Mouse (Mus musculus) midbrain, embryonic 12.5 days (tissue): ENCODE measurements around the gene Tmc6. TPM values are rescaled to one million over a fixed set of nuclear protein-coding genes. Genes with fewer than 3 reads are reported as not detected.

ENCODE experiments used
- ATAC-seq: fragments of 200-750 bp; cut with Nextera tagmentation; 2 replicates; pipeline ENCODE4 v1.8.0; 2017; ENCODE audit warnings: low read depth, moderate TSS enrichment, moderate library complexity; ENCODE audit not compliant: low FRiP score
- H3K27ac ChIP-seq: fragments of 300-500 bp; sonication (generic); replicated peaks from 2 replicates; pipeline ENCODE4 v1.5.1; 2016; ENCODE audit warnings: mild to moderate bottlenecking
- H3K27me3 ChIP-seq: fragments of 300-500 bp; sonication (generic); 2 replicates; pipeline ENCODE4 v1.6.1; 2016; ENCODE audit warnings: mild to moderate bottlenecking
- H3K36me3 ChIP-seq: fragments of 300-500 bp; sonication (generic); 2 replicates; pipeline ENCODE4 v1.6.1; 2016
- H3K4me1 ChIP-seq: fragments of 300-500 bp; sonication (generic); 2 replicates; pipeline ENCODE4 v1.6.1; 2016
- H3K4me2 ChIP-seq: fragments of 300-500 bp; sonication (generic); replicated peaks from 2 replicates; pipeline ENCODE4 v1.6.1; 2016; ENCODE audit warnings: mild to moderate bottlenecking, moderate library complexity
- H3K4me3 ChIP-seq: fragments of 300-500 bp; sonication (generic); 2 replicates; pipeline ENCODE4 v1.5.1; 2016; ENCODE audit warnings: mild to moderate bottlenecking
- H3K9ac ChIP-seq: fragments of 300-500 bp; sonication (generic); replicated peaks from 2 replicates; pipeline ENCODE4 v1.6.1; 2016; ENCODE audit warnings: mild to moderate bottlenecking, moderate library complexity
- H3K9me3 ChIP-seq: fragments of 300-500 bp; sonication (generic); 2 replicates; pipeline ENCODE4 v1.6.1; 2016; ENCODE audit warnings: mild to moderate bottlenecking
- WGBS: fragments of 180-500 bp; shearing (Covaris S2); methylation state at CpG from one replicate; pipeline ENCODE4 v1.1.7; 2016; 5-methylcytosine and 5-hydroxymethylcytosine counted together
- polyA plus RNA-seq: library from polyadenylated mRNA; unstranded; fragments of >200 nt; fragmentation: Nextera tagmentation; extraction: Ambion mirVana; gene quantifications from 2 replicates; pipeline ENCODE4 v1.2.1, GENCODE M21; 2016

Tmc6 gene
- polyA plus RNA-seq: 6.5 and 6.6 TPM in 2 replicates

- Histone ChIP-seq H3K27me3 (peaks cover 66% of the 10 kb centered on the region), H3K4me1 (peaks cover 37% of the 10 kb centered on the region), H3K36me3 (no peaks in the 10 kb centered on the region), H3K4me2 (peak within 1 kb of the TSS; percentile 55), H3K9ac (peak within 1 kb of the TSS; percentile 39), H3K27ac (peak within 1 kb of the TSS; percentile 26; the same call in 1 of the 2 replicates), H3K9me3 (no peaks in the 10 kb centered on the region), H3K4me3 (peak within 1 kb of the TSS; percentile 33)
- ATAC-seq: no peak
- WGBS: 39% methylated on average over 24 of the region's 24 CpGs
These were observed at the start of gene Tmc6, which contains the start of gene Tmc8 for GRCm38 (mm10) chr11:117781993-117782704. Gene Tmc6 (minus strand): TSS chr11:117782198. Gene Tmc8 (plus strand): TSS chr11:117782076.

- no peaks in the 10 kb centered on the region for H3K9me3 ChIP-seq
- WGBS: 84% methylated on average over 9 of the region's 9 CpGs
- H3K9ac ChIP-seq: no peak overlapping the region
- ATAC-seq: no peak
- H3K27me3 ChIP-seq: no peaks in the 10 kb centered on the region
- H3K4me1 ChIP-seq: peaks cover 46% of the 10 kb centered on the region
- H3K4me2 ChIP-seq: no peak overlapping the region
- no peak overlapping the region for H3K27ac ChIP-seq
- no peaks in the 10 kb centered on the region for H3K36me3 ChIP-seq
- H3K4me3 ChIP-seq: no peak overlapping the region
These were observed 48.4 kb upstream of the Tmc6 start for GRCm38 (mm10) chr11:117830401-117830800.

GRCm38 (mm10) chr11:117829671-117830215, 47.7 kb upstream of the Tmc6 start:
- Histone ChIP-seq H3K27ac (no peak overlapping the region), H3K9ac (no peak overlapping the region), H3K4me1 (peaks cover 52% of the 10 kb centered on the region), H3K4me2 (no peak overlapping the region), H3K27me3 (no peaks in the 10 kb centered on the region), H3K36me3 (no peaks in the 10 kb centered on the region), H3K9me3 (no peaks in the 10 kb centered on the region), H3K4me3 (no peak overlapping the region)
- 83% methylated on average over 2 of the region's 2 CpGs for WGBS
- ATAC-seq: no peak

GRCm38 (mm10) chr11:117828888-117829604, 47.0 kb upstream of the Tmc6 start:
- 0 out of 2 replicates have a peak overlapping the region, but pooled peaks have one; percentile 15 for H3K9ac ChIP-seq
- no peaks in the 10 kb centered on the region for H3K9me3 ChIP-seq
- H3K4me2 ChIP-seq: no peak overlapping the region; the same call in 1 of the 2 replicates
- no peak overlapping the region for H3K4me3 ChIP-seq
- no peaks in the 10 kb centered on the region for H3K27me3 ChIP-seq
- H3K27ac ChIP-seq: peak overlapping the region; percentile 25; the same call in 1 of the 2 replicates
- no peaks in the 10 kb centered on the region for H3K36me3 ChIP-seq
- H3K4me1 ChIP-seq: peaks cover 59% of the 10 kb centered on the region
- ATAC-seq: no peak
- 63% methylated on average over 9 of the region's 9 CpGs for WGBS

GRCm38 (mm10) chr11:117828149-117828887, 46.3 kb upstream of the Tmc6 start:
- no peak for ATAC-seq
- 88% methylated on average over 18 of the region's 18 CpGs for WGBS

GRCm38 (mm10) chr11:117827386-117827785, 45.4 kb upstream of the Tmc6 start:
- Histone ChIP-seq H3K36me3 (peaks cover 6% of the 10 kb centered on the region; the same call in 1 of the 2 replicates), H3K27me3 (no peaks in the 10 kb centered on the region), H3K9me3 (no peaks in the 10 kb centered on the region), H3K4me3 (no peak overlapping the region), H3K9ac (no peak overlapping the region), H3K27ac (no peak overlapping the region), H3K4me2 (no peak overlapping the region), H3K4me1 (peaks cover 60% of the 10 kb centered on the region)
- no peak for ATAC-seq
- WGBS: 72% methylated on average over 3 of the region's 3 CpGs

More at GRCm38 (mm10) chr11:117828149-117828887, 46.3 kb upstream of the Tmc6 start:
- Histone ChIP-seq H3K4me2 (no peak overlapping the region; the same call in 1 of the 2 replicates), H3K9ac (0 out of 2 replicates have a peak overlapping the region, but pooled peaks have one; percentile 15), H3K27ac (peak overlapping the region; percentile 25; the same call in 1 of the 2 replicates), H3K27me3 (no peaks in the 10 kb centered on the region), H3K4me1 (peaks cover 62% of the 10 kb centered on the region), H3K4me3 (no peak overlapping the region), H3K36me3 (peaks cover 3% of the 10 kb centered on the region; the same call in 1 of the 2 replicates), H3K9me3 (no peaks in the 10 kb centered on the region)

- Histone ChIP-seq H3K4me1 (peaks cover 56% of the 10 kb centered on the region), H3K9me3 (no peaks in the 10 kb centered on the region), H3K4me3 (no peak overlapping the region), H3K27ac (no peak overlapping the region), H3K36me3 (peaks cover 7% of the 10 kb centered on the region), H3K4me2 (0 out of 2 replicates have a peak overlapping the region, but pooled peaks have one; percentile 86), H3K9ac (no peak overlapping the region), H3K27me3 (no peaks in the 10 kb centered on the region)
- no peak for ATAC-seq
- 69% methylated on average over 8 of the region's 8 CpGs for WGBS
These were observed 44.9 kb upstream of the Tmc6 start for GRCm38 (mm10) chr11:117826916-117827315.

GRCm38 (mm10) chr11:117826164-117826563, 44.2 kb upstream of the Tmc6 start:
- peak overlapping the region; percentile 78 for H3K9ac ChIP-seq
- peak overlapping the region; percentile 57 for H3K4me3 ChIP-seq
- WGBS: 11% methylated on average over 5 of the region's 5 CpGs
- no peaks in the 10 kb centered on the region for H3K9me3 ChIP-seq
- peaks cover 15% of the 10 kb centered on the region for H3K36me3 ChIP-seq
- H3K27me3 ChIP-seq: no peaks in the 10 kb centered on the region
- ATAC-seq: no peak
- peak overlapping the region; percentile 86 for H3K4me2 ChIP-seq
- peaks cover 53% of the 10 kb centered on the region for H3K4me1 ChIP-seq
- H3K27ac ChIP-seq: peak overlapping the region; percentile 83

- H3K4me2 ChIP-seq: peak within 1 kb of the TSS; percentile 86
- H3K9ac ChIP-seq: peak within 1 kb of the TSS; percentile 78
- H3K27me3 ChIP-seq: no peaks in the 10 kb centered on the region
- H3K27ac ChIP-seq: peak within 1 kb of the TSS; percentile 83
- peaks cover 53% of the 10 kb centered on the region for H3K4me1 ChIP-seq
- H3K36me3 ChIP-seq: peaks cover 19% of the 10 kb centered on the region
- ATAC-seq: peak; percentile 55; the same call in 1 of the 2 replicates
- peak within 1 kb of the TSS; percentile 57 for H3K4me3 ChIP-seq
- no peaks in the 10 kb centered on the region for H3K9me3 ChIP-seq
- under 1% methylated on average over 34 of the region's 34 CpGs for WGBS
These were observed 43.5 kb upstream of the Tmc6 start, which contains the start of the genes Afmid and Tk1 for GRCm38 (mm10) chr11:117825333-117826101. Gene Afmid (plus strand): TSS chr11:117825924. Gene Tk1 (minus strand): TSS chr11:117826092.

- H3K4me1 ChIP-seq: peaks cover 60% of the 10 kb centered on the region
- H3K9me3 ChIP-seq: no peaks in the 10 kb centered on the region
- peak overlapping the region; percentile 78 for H3K9ac ChIP-seq
- no peak overlapping the region for H3K27ac ChIP-seq
- no peaks in the 10 kb centered on the region for H3K27me3 ChIP-seq
- peaks cover 23% of the 10 kb centered on the region for H3K36me3 ChIP-seq
- H3K4me3 ChIP-seq: peak overlapping the region; percentile 57
- WGBS: 28% methylated on average over 23 of the region's 23 CpGs
- H3K4me2 ChIP-seq: peak overlapping the region; percentile 86
- ATAC-seq: peak; percentile 77
These were observed 42.3 kb upstream of the Tmc6 start for GRCm38 (mm10) chr11:117824060-117824969.
